In the genomic region with DNA sequence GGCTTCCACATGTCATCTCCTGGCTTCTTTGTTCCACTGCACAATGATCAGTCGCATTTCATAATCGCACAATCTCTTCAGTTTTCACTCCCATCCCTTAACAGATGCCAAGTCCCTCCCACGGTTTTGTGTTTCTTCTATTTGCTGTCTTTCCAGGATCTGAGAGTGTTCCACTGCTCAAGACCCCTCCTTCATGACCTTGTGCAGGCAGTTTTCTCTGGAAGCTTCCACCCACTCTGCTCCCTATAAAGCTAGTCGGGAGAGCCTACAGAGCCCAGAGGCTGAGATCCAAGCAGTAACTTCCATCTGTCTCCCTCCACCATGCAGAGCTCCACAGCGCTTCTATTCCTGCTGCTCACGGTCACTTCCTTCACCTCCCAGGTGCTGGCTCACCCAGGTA, we compare ENCODE assay signal across 15 mouse cellular contexts. TPM values are rescaled to one million over a fixed set of nuclear protein-coding genes. Genes with fewer than 3 reads are reported as not detected.
DNase-seq lines count a peak whose midpoint lies in the region; ATAC-seq and TF ChIP-seq lines count a peak whose summit lies in the region.
"Had no signal": no experiment of that assay in that cellular context is flagged by ENCODE, and none has a peak within 500 bp of the region (broad histone marks: within the 10 kb centered on the region; RNA-seq: fewer than 3 reads in every experiment).

Gene Ccl11, plus strand, starts transcription at position 178 of the 400 bp plus-strand sequence.

- TF ChIP-seq EP300 in heart, adult 2 months (IDR thresholded peaks at IDR 0.05; ENCODE audit: insufficient read depth, low read depth, low read length), result no peak

- H3K36me3 ChIP-seq in heart, adult 2 months (ENCODE audit: control insufficient read depth, insufficient read depth, low read length), result no peaks in the 10 kb centered on the region
- H3K36me3 ChIP-seq in stomach, embryonic 16.5 days (ENCODE audit: control insufficient read depth, insufficient read depth, low read length), result no peaks in the 10 kb centered on the region
- H3K36me3 ChIP-seq: forebrain, embryonic 15.5 days; heart, embryonic 15.5 days had no signal

- H3K27me3 ChIP-seq in heart, adult 2 months (ENCODE audit: control insufficient read depth, insufficient read depth, low read length), result no peaks in the 10 kb centered on the region
- H3K27me3 ChIP-seq in stomach, embryonic 16.5 days (ENCODE audit: control insufficient read depth, insufficient read depth, low read length), result no peaks in the 10 kb centered on the region
- H3K27me3 ChIP-seq: forebrain, embryonic 15.5 days; heart, embryonic 15.5 days had no signal

- no peaks in the 10 kb centered on the region; the same call in 1 of the 2 replicates for H3K4me1 ChIP-seq in heart, adult 2 months (ENCODE audit: control insufficient read depth, insufficient read depth, low read length)
- no peaks in the 10 kb centered on the region for H3K4me1 ChIP-seq in stomach, embryonic 16.5 days (ENCODE audit: control insufficient read depth, insufficient read depth, low read length)
- H3K4me1 ChIP-seq: forebrain, embryonic 15.5 days; heart, embryonic 15.5 days had no signal

- H3K9me3 ChIP-seq in stomach, embryonic 16.5 days (replicated peaks; ENCODE audit: control insufficient read depth, low read length), result no peaks in the 10 kb centered on the region
- H3K9me3 ChIP-seq: forebrain, embryonic 15.5 days; heart, embryonic 15.5 days had no signal

- H3K4me3 ChIP-seq in heart, adult 2 months, result no peak within 1 kb of the TSS
- H3K4me3 ChIP-seq in stomach, embryonic 16.5 days (replicated peaks; ENCODE audit: low read length), result peak within 1 kb of the TSS; percentile 29
- H3K4me3 ChIP-seq: forebrain, embryonic 15.5 days; heart, embryonic 15.5 days had no signal

- no peaks in the 10 kb centered on the region for H3K79me2 ChIP-seq in heart, adult 2 months (replicated peaks; ENCODE audit: control insufficient read depth, insufficient read depth, low read length)

- H3K27ac ChIP-seq in heart, adult 2 months, result no peak within 1 kb of the TSS
- H3K27ac ChIP-seq in stomach, embryonic 16.5 days (ENCODE audit: low read length), result no peak within 1 kb of the TSS
- H3K27ac ChIP-seq: forebrain, embryonic 15.5 days; heart, embryonic 15.5 days; hindbrain, postnatal 0 days had no signal

- no peak for TF ChIP-seq POLR2A in heart, adult 2 months (IDR thresholded peaks at IDR 0.05; ENCODE audit: insufficient read depth, low read depth, low read length)

- TF ChIP-seq CTCF in heart, adult 2 months (IDR thresholded peaks at IDR 0.05), result no peak

- WGBS in heart, adult 2 months, result 62% methylated on average over 6 of the region's 6 CpGs
- WGBS in large intestine, adult 2 months, result 60% methylated on average over 6 of the region's 6 CpGs
- WGBS in stomach, embryonic 16.5 days, result 56% methylated on average over 6 of the region's 6 CpGs

- peak within 1 kb of the TSS; percentile 34 for H3K4me2 ChIP-seq in stomach, embryonic 16.5 days (ENCODE audit: low read depth, low read length)
- H3K4me2 ChIP-seq: forebrain, embryonic 15.5 days; heart, embryonic 15.5 days had no signal

- no peak within 1 kb of the TSS for H3K9ac ChIP-seq in heart, adult 2 months (ENCODE audit: low read depth, low read length)
- H3K9ac ChIP-seq in stomach, embryonic 16.5 days (ENCODE audit: low read length), result peak within 1 kb of the TSS; percentile 54
- H3K9ac ChIP-seq: forebrain, embryonic 15.5 days; heart, embryonic 15.5 days had no signal

- DNase-seq in heart, adult 11 months, result peak; percentile 92
- no peak for DNase-seq in heart, adult 2 months
- DNase-seq in lung, postnatal 25 days (ENCODE audit: low spot score), result peak; percentile 13
- DNase-seq in lung, adult 18-20 months, result no peak
- DNase-seq in large intestine, adult 2 months (ENCODE audit: low read depth, low spot score), result no peak
- DNase-seq in heart, postnatal 4 days, result no peak
- no peak for DNase-seq in Muller cell, postnatal 12 days (ENCODE audit: inconsistent ontology term)
- DNase-seq: adrenal gland, adult 8-10 months; B cell, adult 2 months; cerebellum, adult 11-12 months had no signal

- ATAC-seq in stomach, embryonic 16.5 days (ENCODE audit: insufficient read depth, low FRiP score), result peak; percentile 47; the same call in 1 of the 2 replicates
- ATAC-seq: forebrain, embryonic 15.5 days; hindbrain, postnatal 0 days had no signal

- intact Hi-C loops in heart, adult 2 months (cut with DNase I), result no loop called here

RNA-seq across cellular contexts. Expression of gene Ccl11, which starts in this region (rescaled TPM):
- total RNA-seq in heart, adult 2 months (2021), result 1 to 10 TPM; 1.7 to 3.6 TPM
- polyA plus RNA-seq in heart, adult 2 months (2012; rRNA removed), result 3.1 and 5.9 TPM in 2 replicates
- 14.8 and 26.6 TPM in 2 replicates for polyA plus RNA-seq in large intestine, adult 2 months (2012; rRNA removed)
- polyA plus RNA-seq in stomach, embryonic 16.5 days (2015; fragmentation: Nextera tagmentation; extraction: Ambion mirVana), result 87.0 and 102 TPM in 2 replicates
- under 1 TPM; 0.41 to 0.43 TPM for total RNA-seq in heart, postnatal 4 days (2021)
- polyA plus RNA-seq: embryonic facial prominence, embryonic 11.5 days; forebrain, embryonic 15.5 days had no signal

Comparison
In these comparisons a context has a peak if more than half of its experiments do, and no peak if none do; other contexts are left out.
1. DNase-seq: peak in heart, adult 11 months (single experiment) and lung, postnatal 25 days (single experiment); none in heart, adult 2 months (0 of 2), lung, adult 18-20 months (0 of 2), large intestine, adult 2 months (single experiment), heart, postnatal 4 days (single experiment) and Muller cell, postnatal 12 days (single experiment).